Mouse (Mus musculus) layer of hippocampus, adult 9-11 months (tissue): Measurements from ENCODE around the gene Cox17.
A peak's percentile ranks its signal among the peaks of the same experiment; 100 is the strongest.

ENCODE experiments used
- DNase-seq: peaks from one replicate; pipeline ENCODE4 v3.0.0; 2022

Gene Cox17

GRCm38 (mm10) chr16:38399076-38399475 lies 52.3 kb downstream of the Cox17 start:
- no peak for DNase-seq

GRCm38 (mm10) chr16:38399531-38400231 lies 52.9 kb downstream of the Cox17 start:
- DNase-seq: peak; percentile 52

DNA sequence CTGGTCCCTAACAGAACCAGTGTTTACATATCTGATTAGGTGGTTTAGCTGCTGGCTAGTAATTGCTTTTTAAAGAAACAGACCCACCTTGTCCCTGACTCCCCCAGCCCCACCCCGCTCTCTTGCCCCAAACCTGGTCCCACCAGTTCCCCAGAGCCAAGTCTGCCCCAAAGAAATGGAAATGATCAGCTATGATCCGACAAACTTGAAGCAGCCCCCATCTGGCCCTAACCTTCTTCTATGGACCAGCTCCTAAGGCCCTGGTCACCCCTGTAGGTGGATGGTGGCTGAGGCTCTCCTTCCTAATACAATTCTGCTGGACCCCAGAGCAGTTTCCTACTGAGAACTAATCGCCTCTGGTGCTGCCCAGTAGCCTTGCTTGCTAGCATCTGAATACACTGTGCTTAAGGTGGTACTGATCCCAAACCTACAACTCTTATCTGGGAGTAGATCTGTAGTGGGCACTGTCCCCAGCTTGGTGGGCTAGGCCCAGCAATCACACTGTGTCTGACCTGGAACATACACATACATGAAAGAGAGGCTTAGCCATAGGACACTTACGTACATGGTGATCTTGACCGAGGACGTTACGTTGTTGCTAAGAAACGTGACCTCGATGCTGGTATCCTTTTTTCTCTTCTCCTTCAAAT lies 53.6 kb downstream of the Cox17 start:
- no peak for DNase-seq

DNA sequence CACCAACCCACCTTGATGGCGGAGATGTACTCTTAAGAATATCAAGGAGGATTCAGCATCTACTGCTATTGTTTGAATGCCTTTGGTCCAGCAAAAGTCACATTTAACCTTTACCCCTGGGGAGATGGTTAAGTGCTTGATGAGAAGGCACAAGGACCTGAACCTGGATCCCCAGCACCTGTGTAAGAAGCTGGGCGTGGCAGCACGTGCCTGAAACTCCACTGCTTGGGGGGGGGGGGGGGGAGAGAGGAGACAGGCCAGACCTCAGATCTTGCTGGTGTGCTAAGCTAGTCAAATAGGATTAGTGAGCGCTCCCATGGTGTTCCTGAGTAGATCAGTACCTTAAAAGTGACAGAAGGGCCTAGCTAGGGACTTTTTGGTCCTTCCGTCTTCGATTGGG lies 54.7 kb downstream of the Cox17 start:
- no peak for DNase-seq
